Mouse (Mus musculus) G1E (cell line): Measurements from ENCODE around the gene Ifit1bl1.

ENCODE experiments used
- CTCF ChIP-seq: IDR thresholded peaks from 2 replicates; pipeline ENCODE4 v1.5.1; 2012; ENCODE audit warnings: low read depth, low read length, inconsistent platforms, mixed read lengths
- GATA1 ChIP-seq: IDR thresholded peaks from 2 replicates; pipeline ENCODE4 v1.6.1; 2012; ENCODE audit warnings: borderline replicate concordance, low read length, inconsistent platforms, mixed read lengths
- GATA2 ChIP-seq: IDR thresholded peaks from 2 replicates; pipeline ENCODE4 v1.6.1; 2012; ENCODE audit warnings: low read depth, low read length, inconsistent platforms, borderline replicate concordance
- POLR2AphosphoS5 ChIP-seq: IDR thresholded peaks from 2 replicates; pipeline ENCODE4 v1.6.1; 2012; ENCODE audit warnings: low read depth, low read length, inconsistent platforms; ENCODE audit not compliant: insufficient replicate concordance
- TAL1 ChIP-seq: conservative IDR thresholded peaks from 2 replicates; pipeline ENCODE4 v1.6.1; 2012; ENCODE audit warnings: low read depth, low read length, inconsistent platforms, mixed read lengths

GRCm38 (mm10) chr19:34562556-34562955 is 39.2 kb downstream of the Ifit1bl1 start:
- TF ChIP-seq CTCF (no peak), POLR2AphosphoS5 (no peak), TAL1 (no peak), GATA1 (no peak), GATA2 (no peak)
